Mouse (Mus musculus) left cerebral cortex, postnatal 4 days (tissue): ENCODE results near the gene Calm1. TPM values are rescaled to one million over a fixed set of nuclear protein-coding genes. Genes with fewer than 3 reads are reported as not detected.
"Not testable (repeated sequence)": the region's sequence is repeated elsewhere in the genome, so short reads cannot be mapped to it uniquely, and the experiment has no call there.

ENCODE experiments used
- DNase-seq: peaks from one replicate; pipeline ENCODE4 v3.0.0-alpha.2; 2022
- intact Hi-C: fragments of 180-260 bp; cut with DNase I; formaldehyde crosslinking; loops from one replicate; pipeline ENCODE4 v1.15.1; 2025
- total RNA-seq, 2 experiments: library from RNA; stranded (reverse); gene quantifications; 2 replicates each; pipeline ENCODE4 v1.2.3; 2021

Calm1 gene
- total RNA-seq = 1,000 to 10,000 TPM; 1,473 to 1,476 TPM

DNA sequence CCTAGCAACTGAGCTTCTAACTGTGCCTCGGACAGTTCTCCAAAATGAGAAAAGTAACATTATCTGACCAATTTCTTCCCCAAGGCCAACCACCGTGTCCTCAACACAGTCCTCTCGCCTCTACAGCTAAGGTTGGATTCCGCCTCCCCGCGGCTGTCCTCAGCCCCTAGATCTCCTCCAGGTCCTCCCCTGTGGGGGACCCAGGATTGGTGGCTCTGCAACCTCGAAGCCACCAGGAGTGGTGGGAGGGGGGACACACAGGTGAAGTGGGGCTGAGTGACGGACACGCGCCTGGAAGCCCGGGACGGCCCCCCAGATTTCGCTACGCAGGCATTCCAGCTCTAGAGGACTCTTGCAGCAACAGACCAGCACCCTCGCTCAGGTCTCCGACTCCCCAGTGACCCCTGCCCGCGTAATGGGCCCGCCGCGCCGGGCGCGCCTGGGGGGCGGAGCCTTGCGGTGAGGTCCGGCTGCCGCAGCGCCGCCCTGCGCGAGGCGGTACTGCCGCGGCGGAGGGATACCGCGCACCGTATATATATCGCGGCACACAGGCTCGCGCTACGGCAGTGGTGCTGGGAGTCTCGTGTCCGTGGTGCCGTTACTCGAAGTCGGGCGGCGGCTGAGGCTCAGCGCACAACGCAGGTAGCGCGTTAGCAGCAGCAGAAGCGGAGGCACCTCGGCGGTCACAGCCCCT, at the start of gene Calm1:
Calm1 (plus strand) TSS at position 469 of the 694 bp plus-strand sequence.
- DNase-seq = peak; percentile 94
- intact Hi-C loops = no loop called here

DNA sequence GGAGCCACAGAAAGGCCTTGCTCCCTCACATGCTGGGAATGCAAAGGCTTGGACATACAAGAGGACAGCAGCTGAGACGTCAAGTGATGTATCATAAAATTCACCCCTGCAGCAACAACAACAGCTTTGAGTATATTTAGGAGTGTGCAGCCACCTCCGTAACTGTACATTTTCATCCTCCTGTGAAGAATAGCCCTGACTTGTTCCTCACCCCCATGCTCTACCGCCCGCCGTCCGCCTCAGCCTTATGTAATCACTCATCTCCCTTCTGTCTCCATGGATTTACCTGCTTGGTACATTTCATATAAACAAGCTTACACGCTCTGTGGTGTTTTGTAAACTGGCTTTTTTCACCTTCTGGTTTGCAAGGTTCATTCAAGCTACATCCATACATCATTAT, 46.8 kb upstream of the Calm1 start:
- DNase-seq = no peak

DNA sequence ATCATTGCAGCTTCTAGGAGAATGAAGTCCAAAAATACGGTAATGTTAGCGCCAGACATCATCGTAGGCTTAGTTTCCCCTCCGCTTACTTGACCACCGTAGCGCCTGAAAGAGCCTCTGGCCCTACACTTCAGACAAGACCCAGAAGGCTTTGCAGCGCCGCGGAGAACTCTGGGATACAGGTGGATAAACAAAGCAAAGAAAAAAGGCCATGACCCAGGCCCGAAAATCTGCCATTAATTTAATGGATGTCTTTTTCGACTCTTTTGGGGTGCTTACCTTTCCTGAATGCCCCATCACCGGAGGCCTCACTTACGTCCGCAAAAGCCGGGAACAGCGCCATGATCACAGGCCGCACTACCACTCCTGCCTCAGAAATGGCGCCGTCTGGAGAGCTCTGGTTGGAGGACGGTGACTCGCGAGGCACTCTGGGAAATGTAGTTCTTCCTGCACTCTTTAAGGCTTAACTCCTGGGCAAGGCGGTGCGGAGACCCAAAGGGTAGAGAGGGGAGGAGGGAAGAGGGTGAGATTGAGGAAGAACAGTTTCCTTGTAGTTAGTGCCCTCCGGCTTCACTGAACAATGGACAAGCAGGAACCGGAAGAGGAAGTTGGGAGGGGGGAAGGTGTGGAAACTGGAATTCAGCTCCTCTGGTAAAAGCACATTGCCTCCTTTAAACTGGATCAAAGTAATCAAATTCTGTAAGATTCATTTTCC, 39.8 kb upstream of the Calm1 start, which contains the start of gene Nrde2:
Nrde2 (minus strand) TSS at position 393 of the 715 bp plus-strand sequence.
- peak; percentile 89 for DNase-seq
- intact Hi-C loops = no loop called here

More for the DNA sequence above, 46.8 kb upstream of the Calm1 start:
- intact Hi-C loops = no loop called here

DNA sequence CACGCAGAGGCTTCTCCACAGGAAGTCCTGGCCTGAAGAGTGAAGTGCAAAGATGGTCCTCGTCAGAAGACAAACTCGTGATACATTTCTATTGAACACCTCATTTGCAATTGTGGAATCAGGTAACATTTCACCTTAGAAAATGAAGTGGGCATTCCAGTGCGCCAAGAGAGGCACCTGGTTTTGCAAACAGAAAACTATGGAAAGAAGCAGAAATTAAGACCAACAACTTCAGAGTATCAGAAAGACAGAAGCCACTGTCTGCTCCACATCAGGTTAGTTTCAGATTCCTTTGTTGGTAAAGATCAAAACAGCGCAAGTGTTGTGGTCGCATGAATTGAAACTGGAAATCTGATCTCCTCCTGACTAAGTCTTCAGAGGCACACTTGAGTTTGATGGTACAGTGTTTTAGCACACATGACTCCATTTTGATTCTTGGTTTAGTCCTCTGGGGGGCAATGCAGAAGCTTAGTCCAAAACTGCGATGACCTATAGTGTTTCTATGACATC, 34.2 kb upstream of the Calm1 start:
- intact Hi-C loops = loop anchor here (5.0 to 10.0 kb wide), 3 partner anchors 407 to 760 kb away; no protein-coding TSS in a partner anchor
- DNase-seq = no peak

DNA sequence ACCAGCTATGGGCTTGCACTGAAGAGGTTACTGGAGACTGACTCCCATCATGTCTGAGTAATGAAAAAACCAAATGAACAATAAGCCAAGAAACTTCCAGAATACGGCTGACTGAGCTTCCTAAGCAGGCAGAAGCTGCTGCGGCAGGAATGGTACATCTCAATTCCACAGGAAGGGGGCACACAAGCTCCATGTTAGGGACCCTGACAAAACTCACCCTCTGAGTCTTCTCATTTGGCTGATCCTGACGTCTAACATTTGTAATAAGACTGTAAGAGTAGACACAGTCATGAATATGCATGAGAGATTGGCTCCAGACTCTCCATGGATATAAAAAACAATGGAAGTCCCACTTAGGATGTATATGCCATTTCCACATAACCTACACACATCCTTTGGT, 33.1 kb upstream of the Calm1 start:
- intact Hi-C loops = loop anchor here (5.0 to 10.0 kb wide), 3 partner anchors 406 to 759 kb away; no protein-coding TSS in a partner anchor
- DNase-seq = peak; percentile 69

DNA sequence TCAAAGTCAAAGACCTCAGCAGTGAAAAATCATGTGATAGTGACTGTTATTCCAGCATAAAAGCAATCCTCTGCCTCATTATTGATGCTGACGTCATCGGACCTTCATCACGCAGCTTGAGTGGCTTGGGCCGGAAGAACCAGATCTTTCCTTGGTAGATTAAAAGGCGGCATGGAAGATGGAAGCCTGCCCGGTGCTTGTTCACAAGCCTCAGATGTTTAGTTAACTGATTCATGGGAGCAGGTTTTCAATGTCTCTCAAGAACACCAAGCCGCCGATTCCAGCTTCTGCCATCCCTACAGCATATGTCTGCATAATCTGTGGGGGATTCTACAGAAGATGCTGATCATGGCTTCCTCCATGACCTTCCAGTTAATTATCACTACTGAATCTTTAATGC, 32.3 kb upstream of the Calm1 start:
- peak; percentile 37 for DNase-seq
- intact Hi-C loops = loop anchor here (5.0 to 10.0 kb wide), 3 partner anchors 405 to 758 kb away; no protein-coding TSS in a partner anchor

DNA sequence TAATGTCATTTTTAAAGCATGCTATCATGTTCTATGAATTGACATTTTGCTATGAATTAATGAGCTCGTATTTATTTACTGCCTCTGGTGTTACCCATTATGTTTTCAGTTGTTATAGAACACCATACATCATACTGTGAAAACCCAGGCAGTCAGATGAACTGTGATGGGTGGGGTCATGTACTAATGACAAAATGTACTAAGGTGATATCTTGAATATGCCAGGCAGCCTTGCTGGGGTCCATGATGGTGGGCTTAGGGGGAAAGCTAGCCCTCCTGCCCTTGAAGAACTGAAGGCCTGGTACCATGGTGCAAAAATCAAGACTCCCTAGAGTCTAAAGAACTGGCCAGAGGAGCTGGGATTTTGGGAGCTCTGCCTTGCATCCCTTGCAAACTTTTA, 31.7 kb upstream of the Calm1 start:
- DNase-seq = no peak
- intact Hi-C loops = loop anchor here (5.0 to 10.0 kb wide), 3 partner anchors 405 to 757 kb away; no protein-coding TSS in a partner anchor

DNA sequence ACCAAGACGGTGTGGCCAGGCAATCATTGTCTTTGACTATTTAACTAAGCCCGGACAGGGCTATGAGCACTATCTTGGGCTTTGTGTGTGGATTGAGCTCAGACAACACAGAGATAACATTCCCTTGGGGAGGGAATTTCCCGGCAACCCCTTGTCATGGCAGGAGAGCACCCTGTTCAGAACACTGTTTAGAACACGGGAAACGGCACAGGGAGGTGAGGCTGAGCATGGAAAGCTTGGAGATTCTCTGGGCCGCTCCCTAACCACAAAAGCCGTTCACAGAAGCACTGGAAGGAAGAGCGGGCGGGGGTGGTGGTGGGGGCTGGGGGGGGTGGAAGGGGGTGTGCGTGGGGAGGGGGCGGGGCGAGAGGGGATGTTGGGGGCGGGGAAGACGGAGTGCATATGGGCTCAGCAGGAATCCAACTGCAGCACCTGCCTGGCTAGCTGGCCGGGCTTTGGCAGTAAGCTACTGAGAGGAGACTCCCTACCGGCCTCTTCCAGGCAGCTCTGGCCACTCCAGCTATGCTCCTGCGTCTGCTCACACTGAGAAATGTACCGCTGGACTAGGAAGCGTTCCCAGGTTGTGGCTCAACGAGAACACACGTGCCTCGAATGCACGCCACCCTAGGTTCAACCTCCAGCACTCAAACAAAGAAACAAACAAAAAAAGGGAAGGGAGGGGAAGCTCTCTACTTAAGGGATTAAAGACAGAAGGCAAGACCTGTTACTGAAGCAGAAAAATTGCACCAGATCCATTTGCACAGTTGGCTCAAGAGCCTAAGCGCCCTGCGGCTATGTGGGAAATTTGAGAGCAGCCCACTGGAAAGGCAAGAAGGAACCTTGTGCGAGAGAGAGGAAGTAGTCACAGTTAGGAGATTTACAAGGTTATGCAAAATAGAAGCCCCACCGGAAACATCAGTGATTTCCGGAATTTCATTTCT, 31.0 kb upstream of the Calm1 start:
- intact Hi-C loops = loop anchor here (5.0 to 10.0 kb wide), 3 partner anchors 404 to 757 kb away; no protein-coding TSS in a partner anchor
- peak; percentile 74 for DNase-seq

DNA sequence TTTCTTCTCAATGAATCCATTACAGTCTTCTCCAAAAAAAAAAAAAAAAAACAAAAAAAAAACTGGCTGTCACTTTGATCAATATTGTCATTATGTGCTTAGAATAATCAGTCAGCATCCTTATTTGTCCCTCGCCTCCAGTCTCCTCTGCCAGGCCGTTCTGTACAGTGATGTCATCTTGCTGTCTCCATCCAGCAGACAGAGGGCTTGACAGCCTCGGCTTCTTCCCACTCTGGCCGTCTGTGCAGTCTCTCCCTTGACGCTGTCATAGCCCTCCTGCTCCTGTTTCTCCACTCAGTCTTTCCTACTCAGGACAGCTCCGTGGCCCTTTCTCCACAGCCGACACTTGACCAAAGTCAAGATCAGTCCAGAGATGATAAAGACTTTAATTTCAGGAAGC, 26.8 kb upstream of the Calm1 start:
- no peak for DNase-seq
- intact Hi-C loops = no loop called here

DNA sequence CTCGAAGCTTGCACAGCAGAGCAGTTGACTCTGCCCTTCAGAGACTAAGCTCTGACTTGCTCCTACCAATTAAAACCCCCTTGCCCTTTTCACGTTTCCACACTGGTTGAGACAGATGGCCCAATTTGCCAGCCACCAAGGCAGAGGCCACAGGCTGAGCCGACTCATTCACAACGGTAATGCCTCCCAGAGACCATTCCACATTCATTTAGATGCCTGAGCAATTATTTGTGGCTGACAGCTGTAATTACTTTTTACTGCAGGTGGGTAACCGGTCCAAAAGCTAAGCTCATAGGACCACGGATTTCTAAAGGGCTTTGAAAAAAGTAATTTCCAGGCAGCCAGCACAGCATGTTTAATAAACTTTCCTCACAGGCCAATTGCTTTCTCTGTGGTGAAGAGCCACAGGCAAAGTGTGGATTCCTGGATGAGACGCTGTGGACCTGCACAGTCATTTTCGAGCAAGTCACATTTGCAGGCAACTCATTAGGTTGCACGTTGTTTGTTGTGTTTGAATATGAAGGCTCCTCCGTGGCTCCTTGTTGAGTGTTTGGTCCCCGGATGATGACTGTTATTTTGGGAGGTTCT, 22.7 kb upstream of the Calm1 start:
- intact Hi-C loops = no loop called here
- DNase-seq = no peak

DNA sequence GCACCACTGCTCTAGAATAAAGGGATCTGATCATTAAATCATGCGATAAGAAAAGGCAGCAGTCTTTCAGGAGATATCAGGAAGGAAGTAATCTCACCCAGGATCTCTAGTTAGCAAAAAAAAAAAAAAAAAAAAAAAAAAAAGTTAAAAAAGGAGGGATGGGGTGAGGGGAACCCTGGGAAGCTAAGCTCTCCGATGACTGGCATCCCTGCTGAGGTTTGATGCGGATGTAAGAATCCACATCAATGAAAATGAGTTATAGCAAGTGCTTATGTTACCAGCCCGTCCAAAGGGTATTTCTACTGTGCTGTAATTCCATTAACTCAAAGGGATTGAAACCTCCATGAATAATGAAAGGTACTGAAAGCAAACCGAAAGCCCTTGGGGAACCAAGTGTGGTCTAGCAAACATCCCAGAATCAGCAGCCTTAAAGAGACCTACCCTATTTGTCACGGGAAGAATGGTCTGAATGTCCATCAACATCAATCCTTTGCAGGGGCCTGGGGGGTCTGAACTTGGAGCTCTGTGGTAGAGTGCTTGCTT, 20.3 kb upstream of the Calm1 start:
- no peak for DNase-seq
- intact Hi-C loops = no loop called here

DNA sequence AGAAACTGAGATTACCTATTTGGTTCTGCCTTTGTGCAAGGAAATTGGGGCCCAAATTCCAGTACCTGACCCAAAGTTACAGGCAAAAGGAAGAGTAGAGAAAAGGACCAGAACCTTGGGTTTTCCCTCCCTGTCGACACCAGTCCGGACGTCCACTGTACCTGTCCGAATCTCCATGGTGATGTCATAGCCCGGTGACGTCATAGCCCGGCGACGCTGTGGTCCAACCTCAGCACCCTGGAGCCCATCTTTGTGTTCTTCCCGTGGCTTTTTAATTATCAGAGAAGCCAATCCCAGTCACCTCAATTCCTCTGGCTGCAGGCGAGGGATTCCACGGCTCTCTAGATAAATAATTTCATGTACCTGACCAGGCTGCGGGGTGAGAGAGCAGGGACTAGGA, 18.4 kb upstream of the Calm1 start:
- intact Hi-C loops = no loop called here

DNA sequence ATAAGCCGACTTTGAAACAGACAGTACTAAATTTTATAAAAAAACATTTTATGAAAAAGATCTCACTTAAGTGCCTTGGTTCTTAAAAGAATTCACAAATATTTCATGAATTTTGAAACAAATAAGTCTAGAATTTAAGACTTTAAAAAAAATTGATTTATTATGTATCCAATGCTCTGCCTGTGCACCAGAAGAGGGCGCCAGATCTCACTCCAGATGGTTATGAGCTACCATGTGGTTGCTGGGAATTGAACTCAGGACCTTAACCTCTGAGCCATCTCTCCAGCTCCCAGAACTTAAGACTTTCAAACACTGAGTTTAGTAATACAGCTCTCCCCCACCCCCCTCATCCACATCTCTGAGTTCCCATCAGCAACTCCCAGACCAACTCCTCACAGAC, 16.6 kb upstream of the Calm1 start:
- DNase-seq = no peak
- intact Hi-C loops = no loop called here

More for the DNA sequence above, 18.4 kb upstream of the Calm1 start:
- no peak for DNase-seq

DNA sequence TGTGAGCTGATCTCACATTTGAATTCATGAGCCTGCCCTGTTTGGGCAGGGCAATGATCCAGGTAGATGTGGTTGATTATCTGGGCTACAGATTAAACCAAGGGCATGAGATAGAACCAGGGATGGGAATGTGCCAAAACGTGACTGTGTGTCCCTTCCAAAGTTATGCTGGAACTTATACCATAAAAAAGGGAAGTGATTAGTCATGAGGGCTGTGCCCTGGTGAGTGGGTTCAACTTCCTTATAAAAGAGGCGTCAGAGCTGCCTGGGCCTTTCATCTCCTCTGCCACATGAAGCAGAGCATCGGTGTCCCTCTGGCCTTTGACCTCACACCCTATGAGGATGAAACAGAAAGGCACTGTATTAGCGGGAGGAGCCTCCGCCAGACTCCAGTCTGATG, 15.3 kb upstream of the Calm1 start:
- intact Hi-C loops = no loop called here
- no peak for DNase-seq

DNA sequence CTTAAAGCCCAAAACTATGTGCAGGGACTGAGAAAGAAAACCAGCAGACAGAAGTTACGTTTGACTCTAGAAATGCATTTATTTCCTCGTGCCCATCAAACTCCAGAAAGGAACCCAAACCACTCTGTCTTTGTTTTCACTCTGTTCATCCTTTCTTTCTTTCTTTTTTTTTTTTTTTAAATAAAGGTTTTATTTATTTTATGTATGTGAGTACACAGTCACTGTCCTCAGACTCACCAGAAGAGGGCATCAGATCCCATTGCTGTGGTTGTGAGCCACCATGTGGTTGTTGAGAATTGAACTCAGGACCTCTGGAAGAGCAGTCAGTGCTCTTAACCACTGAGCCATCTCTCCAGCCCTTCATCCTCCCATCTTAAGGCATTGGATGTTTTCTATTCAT, 14.3 kb upstream of the Calm1 start:
- DNase-seq, intact Hi-C loops: not testable (repeated sequence)

DNA sequence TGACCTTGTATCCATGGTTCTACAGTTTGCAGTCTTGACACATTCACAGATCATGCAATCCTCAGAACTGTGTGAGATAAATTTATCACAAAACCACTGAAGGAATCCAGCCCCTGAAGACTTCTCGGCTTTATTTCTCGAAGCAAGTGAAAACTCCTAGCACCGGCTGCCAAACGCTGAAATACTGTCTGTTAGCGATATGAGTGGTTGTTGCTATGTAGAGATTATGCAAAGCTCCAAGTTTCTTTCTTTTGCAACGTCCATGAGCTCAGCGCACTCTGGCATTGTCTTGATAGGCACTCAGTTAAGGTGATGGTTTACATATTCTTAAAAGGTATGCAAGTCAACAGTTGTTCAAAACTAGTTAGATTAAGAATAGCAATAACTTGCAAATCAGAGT, 13.3 kb upstream of the Calm1 start:
- no peak for DNase-seq
- intact Hi-C loops = no loop called here

DNA sequence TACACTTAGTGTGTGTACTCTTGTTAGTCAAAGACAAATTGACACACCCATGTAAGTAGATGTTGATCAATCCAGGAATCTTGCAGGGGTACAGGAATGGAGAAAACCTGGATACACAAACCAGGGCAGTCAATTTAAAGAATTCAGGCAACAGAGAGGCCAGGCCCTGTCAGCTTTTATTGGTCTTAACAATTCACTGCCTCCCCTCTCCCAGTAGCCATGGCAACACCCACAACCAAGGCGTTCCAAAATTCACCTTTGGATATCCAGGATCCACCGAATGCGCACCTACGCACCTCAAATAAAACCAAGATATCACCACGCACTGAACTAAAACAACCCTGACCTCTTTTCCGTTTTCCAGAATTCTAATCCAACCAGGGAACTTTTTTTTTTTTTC, 12.9 kb upstream of the Calm1 start:
- intact Hi-C loops = no loop called here
- peak; percentile 21 for DNase-seq

DNA sequence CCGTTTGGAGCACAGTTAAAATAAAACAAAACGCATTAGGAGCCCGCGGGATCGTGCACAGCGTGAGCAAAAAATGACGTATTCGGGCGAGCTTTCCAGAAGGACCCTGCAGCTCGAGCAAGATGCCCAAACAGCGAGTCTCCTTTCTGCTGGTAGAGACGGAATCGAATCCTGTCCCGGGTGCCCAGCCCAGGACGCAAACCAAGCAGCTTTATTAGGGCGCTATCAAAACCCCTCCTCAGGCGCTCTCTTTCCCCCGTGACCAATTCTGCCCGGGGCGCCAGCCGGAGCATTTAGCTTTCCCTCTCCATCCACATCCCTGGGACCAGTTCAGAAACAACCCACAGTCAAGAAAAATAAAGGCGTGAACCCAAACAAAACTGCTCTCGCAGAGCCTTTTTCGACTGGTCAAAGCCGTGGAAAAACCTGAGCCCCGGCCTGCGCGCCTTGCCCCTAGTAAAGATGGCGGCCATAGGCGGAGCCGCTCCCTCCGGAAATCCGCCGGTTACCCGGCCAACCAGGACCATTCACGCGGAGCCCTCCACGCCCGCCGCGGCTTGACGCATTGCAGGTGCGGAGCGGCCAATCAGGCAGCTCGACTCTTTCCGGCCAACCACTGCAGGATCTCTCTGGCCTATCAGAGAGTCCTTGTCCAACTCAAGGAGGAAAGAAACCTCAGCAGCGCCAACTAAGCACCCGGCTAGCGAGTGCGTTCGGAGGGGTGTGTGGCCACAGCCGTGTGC, 12.1 kb upstream of the Calm1 start:
- intact Hi-C loops = no loop called here
- peak; percentile 99 for DNase-seq

DNA sequence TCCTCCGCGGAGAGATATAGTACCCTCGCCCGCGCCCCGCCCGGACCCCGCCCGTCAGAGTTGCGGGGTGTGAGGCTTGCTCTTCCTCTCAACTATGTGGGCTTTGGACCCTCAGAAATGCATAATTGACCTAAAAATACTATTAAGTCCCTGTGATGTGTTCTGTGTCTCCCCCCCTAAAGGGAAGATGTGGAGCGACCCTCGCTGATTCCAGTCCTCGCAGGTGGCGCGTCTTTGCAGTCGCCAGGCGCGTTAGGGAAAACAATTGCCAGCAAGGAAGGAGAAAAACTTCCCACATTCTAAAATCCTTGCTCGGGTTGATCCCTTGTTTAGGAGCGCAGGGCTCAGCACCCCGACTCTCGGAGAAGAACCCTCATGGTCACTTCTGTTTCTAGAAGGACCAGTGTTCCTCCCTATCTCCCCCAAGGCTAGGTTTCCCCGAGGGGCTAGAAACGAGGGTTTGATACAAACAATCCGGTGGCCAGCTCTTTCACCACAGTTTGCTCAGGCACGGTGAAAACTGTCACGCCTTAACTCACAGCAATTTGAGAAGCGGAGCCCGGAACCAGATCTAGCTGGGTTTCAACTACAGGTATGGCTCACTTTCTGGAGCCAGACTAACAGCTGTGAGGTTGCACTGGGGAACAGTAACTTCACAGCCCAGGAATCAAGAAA, 11.3 kb upstream of the Calm1 start:
- intact Hi-C loops = no loop called here
- DNase-seq = no peak
